Mouse (Mus musculus) forebrain, embryonic 13.5 days (tissue): ENCODE measurements around the gene Crybb1. TPM values are rescaled to one million over a fixed set of nuclear protein-coding genes. Genes with fewer than 3 reads are reported as not detected.

Experiments
- ATAC-seq: fragments of 200-750 bp; cut with Nextera tagmentation; 2 replicates; pipeline ENCODE4 v1.8.0; 2017
- H3K27ac ChIP-seq: fragments of 300-500 bp; sonication (generic); 2 replicates; pipeline ENCODE4 v1.5.1; 2015; ENCODE audit warnings: inconsistent platforms, mild to moderate bottlenecking, moderate library complexity
- H3K27me3 ChIP-seq: fragments of 300-500 bp; sonication (generic); 2 replicates; pipeline ENCODE4 v1.6.1; 2015; ENCODE audit warnings: mild to moderate bottlenecking, inconsistent platforms
- H3K36me3 ChIP-seq: fragments of 300-500 bp; sonication (generic); 2 replicates; pipeline ENCODE4 v1.6.1; 2015; ENCODE audit warnings: mild to moderate bottlenecking, inconsistent platforms; ENCODE audit not compliant: poor library complexity, severe bottlenecking
- H3K4me1 ChIP-seq: fragments of 300-500 bp; sonication (generic); 2 replicates; pipeline ENCODE4 v1.6.1; 2015; ENCODE audit warnings: inconsistent platforms
- H3K4me2 ChIP-seq: fragments of 300-500 bp; sonication (generic); 2 replicates; pipeline ENCODE4 v1.6.1; 2015; ENCODE audit warnings: inconsistent platforms, mild to moderate bottlenecking, moderate library complexity
- H3K4me3 ChIP-seq: fragments of 300-500 bp; sonication (generic); 2 replicates; pipeline ENCODE4 v1.5.1; 2015; ENCODE audit warnings: mild to moderate bottlenecking, inconsistent platforms
- H3K9ac ChIP-seq: fragments of 300-500 bp; sonication (generic); 2 replicates; pipeline ENCODE4 v1.6.1; 2015; ENCODE audit warnings: mild to moderate bottlenecking, inconsistent platforms
- H3K9me3 ChIP-seq: fragments of 300-500 bp; sonication (generic); replicated peaks from 2 replicates; pipeline ENCODE4 v1.6.1; 2016; ENCODE audit warnings: inconsistent platforms
- WGBS: fragments of 180-500 bp; shearing (Covaris S2); methylation state at CpG from one replicate; pipeline ENCODE4 v1.1.7; 2015; 5-methylcytosine and 5-hydroxymethylcytosine counted together
- polyA plus RNA-seq: library from polyadenylated mRNA; unstranded; fragments of >200 nt; fragmentation: Nextera tagmentation; extraction: Ambion mirVana; gene quantifications from 2 replicates; pipeline ENCODE4 v1.2.1, GENCODE M21; 2015

The Crybb1 gene
- 2.1 TPM in 2 replicates for polyA plus RNA-seq

DNA sequence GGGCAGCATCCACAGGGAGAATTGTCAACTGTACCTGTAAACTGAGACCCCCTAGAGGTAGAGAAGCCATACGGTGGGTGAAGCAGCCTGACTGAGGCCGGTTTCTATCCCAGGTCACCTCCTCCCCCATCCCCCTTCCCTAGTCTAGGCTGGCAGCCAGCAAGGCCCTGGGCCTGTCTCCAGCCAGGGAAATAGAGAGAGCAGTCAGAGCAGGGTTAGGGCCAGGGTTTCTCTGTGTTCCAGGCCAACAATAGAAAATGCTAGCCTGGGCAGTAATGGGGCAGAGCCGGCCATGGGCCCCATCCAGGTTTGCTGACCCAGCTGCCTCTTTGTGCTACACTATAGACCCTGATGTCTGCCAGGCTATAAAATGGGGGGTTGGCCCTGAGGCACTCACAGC is at the start of gene Crybb1:
TSS of gene Crybb1 (plus strand) at position 390 of the 400 bp plus-strand sequence.
- no peak for ATAC-seq
- no peaks in the 10 kb centered on the region for H3K36me3 ChIP-seq
- H3K4me2 ChIP-seq: no peak within 1 kb of the TSS
- no peaks in the 10 kb centered on the region for H3K9me3 ChIP-seq
- no peaks in the 10 kb centered on the region; the same call in 1 of the 2 replicates for H3K27me3 ChIP-seq
- peak within 1 kb of the TSS; percentile 10 for H3K27ac ChIP-seq
- no peak within 1 kb of the TSS for H3K4me3 ChIP-seq
- peaks cover 36% of the 10 kb centered on the region for H3K4me1 ChIP-seq
- 0 out of 2 replicates have a peak within 1 kb of the TSS, but pooled peaks have one; percentile 2 for H3K9ac ChIP-seq
- 43% methylated on average over 3 of the region's 3 CpGs for WGBS

GRCm38 (mm10) chr5:112206543-112207255 is 48.9 kb upstream of the Crybb1 start:
- Histone ChIP-seq H3K4me1 (peaks cover 9% of the 10 kb centered on the region), H3K27ac (no peak overlapping the region)

GRCm38 (mm10) chr5:112208321-112208720 is 47.3 kb upstream of the Crybb1 start:
- 54% methylated on average over 4 of the region's 4 CpGs for WGBS
- Histone ChIP-seq H3K4me2 (no peak overlapping the region), H3K9ac (no peak overlapping the region), H3K9me3 (no peaks in the 10 kb centered on the region), H3K27ac (no peak overlapping the region), H3K4me3 (no peak overlapping the region), H3K36me3 (no peaks in the 10 kb centered on the region), H3K27me3 (no peaks in the 10 kb centered on the region; the same call in 1 of the 2 replicates), H3K4me1 (peaks cover 16% of the 10 kb centered on the region)
- ATAC-seq: no peak

More at GRCm38 (mm10) chr5:112206543-112207255, 48.9 kb upstream of the Crybb1 start:
- Histone ChIP-seq H3K4me3 (no peak overlapping the region), H3K9ac (no peak overlapping the region), H3K36me3 (no peaks in the 10 kb centered on the region), H3K9me3 (no peaks in the 10 kb centered on the region), H3K27me3 (no peaks in the 10 kb centered on the region; the same call in 1 of the 2 replicates), H3K4me2 (no peak overlapping the region; the same call in 1 of the 2 replicates)
- 30% methylated on average over 16 of the region's 16 CpGs for WGBS
- no peak for ATAC-seq

DNA sequence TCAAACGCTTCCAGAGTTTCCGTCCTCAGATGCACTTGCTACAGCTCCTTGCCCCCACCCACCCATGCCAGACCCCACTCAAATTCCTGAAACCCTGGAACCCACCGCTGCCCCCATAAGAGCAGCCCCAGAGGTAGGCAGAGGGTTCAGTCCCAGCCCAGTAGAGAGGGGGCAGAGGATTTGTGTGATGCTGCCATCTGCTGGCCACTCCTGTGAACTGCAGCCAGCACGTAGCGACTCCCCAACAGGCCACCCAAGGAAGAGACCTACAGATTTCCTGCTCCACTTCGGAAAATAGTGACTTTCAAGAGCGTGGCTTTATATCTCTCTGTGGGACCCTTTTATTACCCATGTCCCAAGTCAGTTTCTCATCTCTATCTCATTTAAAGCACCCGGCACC is 45.5 kb upstream of the Crybb1 start:
- H3K27me3 ChIP-seq: no peaks in the 10 kb centered on the region
- no peaks in the 10 kb centered on the region for H3K9me3 ChIP-seq
- no peak overlapping the region for H3K4me2 ChIP-seq
- ATAC-seq: peak; percentile 25; the same call in 1 of the 2 replicates
- no peak overlapping the region for H3K9ac ChIP-seq
- H3K27ac ChIP-seq: no peak overlapping the region
- H3K36me3 ChIP-seq: no peaks in the 10 kb centered on the region
- 25% methylated on average over 8 of the region's 8 CpGs for WGBS
- no peak overlapping the region for H3K4me3 ChIP-seq
- H3K4me1 ChIP-seq: peaks cover 34% of the 10 kb centered on the region

DNA sequence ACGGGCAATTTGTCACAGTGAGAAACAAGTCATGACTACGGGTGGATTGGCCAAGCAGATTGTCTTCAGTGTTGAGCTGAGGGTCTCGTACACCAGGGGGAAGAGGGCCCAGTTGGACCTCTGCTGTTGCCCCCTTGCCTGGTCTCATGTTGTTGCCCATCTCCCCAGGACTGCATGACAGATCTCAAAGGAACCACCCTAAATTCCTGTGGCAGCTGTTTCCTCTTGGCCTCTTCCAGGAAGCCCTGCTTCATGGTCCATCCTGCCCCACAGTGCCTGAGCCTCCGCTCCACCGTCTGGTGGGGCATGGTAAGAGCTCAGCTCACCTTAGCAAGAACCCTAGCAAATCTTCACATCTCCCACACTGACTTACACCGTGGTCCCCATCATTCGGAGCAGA is 43.7 kb upstream of the Crybb1 start:
- Histone ChIP-seq H3K27ac (no peak overlapping the region), H3K4me2 (no peak overlapping the region), H3K9ac (no peak overlapping the region), H3K36me3 (peaks cover under 1% of the 10 kb centered on the region; the same call in 1 of the 2 replicates), H3K9me3 (no peaks in the 10 kb centered on the region), H3K27me3 (no peaks in the 10 kb centered on the region), H3K4me3 (no peak overlapping the region), H3K4me1 (peaks cover 43% of the 10 kb centered on the region)
- ATAC-seq: no peak
- WGBS: 89% methylated on average over 7 of the region's 7 CpGs

GRCm38 (mm10) chr5:112212711-112213264 is 42.8 kb upstream of the Crybb1 start:
- Histone ChIP-seq H3K9ac (no peak overlapping the region), H3K36me3 (peaks cover 9% of the 10 kb centered on the region), H3K4me2 (peak overlapping the region; percentile 29; the same call in 1 of the 2 replicates), H3K27ac (peak overlapping the region; percentile 84; the same call in 1 of the 2 replicates), H3K9me3 (no peaks in the 10 kb centered on the region), H3K27me3 (no peaks in the 10 kb centered on the region), H3K4me1 (peaks cover 52% of the 10 kb centered on the region), H3K4me3 (no peak overlapping the region)
- ATAC-seq: no peak
- 58% methylated on average over 6 of the region's 6 CpGs for WGBS

- WGBS: 15% methylated on average over 19 of the region's 19 CpGs
- peaks cover 60% of the 10 kb centered on the region for H3K4me1 ChIP-seq
- peak; percentile 48 for ATAC-seq
These were observed 42.0 kb upstream of the Crybb1 start for GRCm38 (mm10) chr5:112213331-112214240.

DNA sequence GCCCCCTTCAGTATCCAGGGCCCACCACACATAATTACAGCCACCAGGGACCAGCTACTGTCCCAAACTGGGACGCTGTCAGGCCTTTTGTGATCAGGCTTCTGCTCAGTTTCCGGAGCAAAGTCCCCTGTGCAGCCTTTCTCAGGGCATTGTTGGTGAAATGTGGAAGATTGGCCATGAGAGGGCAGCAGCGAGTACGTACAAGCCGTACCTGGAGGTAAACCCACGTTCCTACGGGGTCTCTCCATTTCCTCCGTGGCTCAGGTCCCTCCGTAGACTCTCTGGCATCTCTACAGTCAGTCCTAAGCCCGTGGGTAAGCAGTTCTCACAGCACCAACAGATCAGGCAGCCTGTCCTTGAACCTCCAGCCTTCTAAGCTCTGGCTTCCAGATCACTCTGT is 41.2 kb upstream of the Crybb1 start:
- Histone ChIP-seq H3K4me1 (peaks cover 68% of the 10 kb centered on the region), H3K4me2 (peak overlapping the region; percentile 29; the same call in 1 of the 2 replicates), H3K27me3 (no peaks in the 10 kb centered on the region), H3K36me3 (peaks cover 25% of the 10 kb centered on the region), H3K9ac (peak overlapping the region; percentile 31; the same call in 1 of the 2 replicates), H3K9me3 (no peaks in the 10 kb centered on the region), H3K27ac (peak overlapping the region; percentile 84), H3K4me3 (no peak overlapping the region)
- ATAC-seq: peak; percentile 31
- 2% methylated on average over 10 of the region's 10 CpGs for WGBS

More at GRCm38 (mm10) chr5:112213331-112214240, 42.0 kb upstream of the Crybb1 start:
- Histone ChIP-seq H3K9me3 (no peaks in the 10 kb centered on the region), H3K4me2 (peak overlapping the region; percentile 29), H3K27ac (peak overlapping the region; percentile 84), H3K27me3 (no peaks in the 10 kb centered on the region), H3K4me3 (no peak overlapping the region), H3K9ac (peak overlapping the region; percentile 31; the same call in 1 of the 2 replicates), H3K36me3 (peaks cover 16% of the 10 kb centered on the region)

- Histone ChIP-seq H3K36me3 (peaks cover 34% of the 10 kb centered on the region), H3K9me3 (no peaks in the 10 kb centered on the region), H3K4me2 (peak overlapping the region; percentile 36), H3K4me3 (no peak overlapping the region; the same call in 1 of the 2 replicates), H3K27me3 (no peaks in the 10 kb centered on the region), H3K9ac (peak overlapping the region; percentile 5), H3K4me1 (peaks cover 77% of the 10 kb centered on the region), H3K27ac (peak overlapping the region; percentile 84)
- peak; percentile 19; the same call in 1 of the 2 replicates for ATAC-seq
- WGBS: 3% methylated on average over 12 of the region's 12 CpGs
These were observed 40.3 kb upstream of the Crybb1 start for GRCm38 (mm10) chr5:112215291-112215751.

DNA sequence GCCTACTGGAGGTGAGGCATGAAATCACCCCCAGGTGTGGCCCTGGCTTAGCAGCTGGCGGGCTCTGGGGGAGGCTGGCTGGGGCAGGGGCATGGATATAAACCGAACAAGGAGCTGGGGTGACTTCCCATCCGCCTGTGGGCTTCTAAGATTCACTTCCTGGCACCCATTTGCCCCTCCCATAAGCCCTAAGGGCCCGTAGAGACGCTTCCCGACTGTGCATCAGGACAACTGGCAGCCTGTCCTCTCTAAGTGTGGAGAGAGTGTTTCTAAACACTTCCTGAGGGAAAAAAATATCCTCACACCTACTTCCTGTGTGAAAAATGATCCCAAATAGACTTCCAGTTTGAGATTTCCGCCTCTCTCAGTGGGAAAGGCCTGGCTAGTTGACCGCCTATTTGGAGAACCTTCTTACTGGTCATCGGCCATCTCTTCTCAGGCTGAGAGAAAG is 39.8 kb upstream of the Crybb1 start:
- no peaks in the 10 kb centered on the region for H3K9me3 ChIP-seq
- ATAC-seq: no peak
- H3K4me1 ChIP-seq: peaks cover 82% of the 10 kb centered on the region
- peak overlapping the region; percentile 76 for H3K27ac ChIP-seq
- no peak overlapping the region for H3K4me3 ChIP-seq
- peak overlapping the region; percentile 5; the same call in 1 of the 2 replicates for H3K9ac ChIP-seq
- peak overlapping the region; percentile 36 for H3K4me2 ChIP-seq
- no peaks in the 10 kb centered on the region for H3K27me3 ChIP-seq
- H3K36me3 ChIP-seq: peaks cover 39% of the 10 kb centered on the region
- 24% methylated on average over 9 of the region's 9 CpGs for WGBS

GRCm38 (mm10) chr5:112216335-112216734 is 39.3 kb upstream of the Crybb1 start:
- Histone ChIP-seq H3K4me1 (peaks cover 88% of the 10 kb centered on the region), H3K9ac (no peak overlapping the region; the same call in 1 of the 2 replicates), H3K4me3 (no peak overlapping the region), H3K27me3 (no peaks in the 10 kb centered on the region), H3K4me2 (peak overlapping the region; percentile 36; the same call in 1 of the 2 replicates), H3K27ac (peak overlapping the region; percentile 76), H3K9me3 (no peaks in the 10 kb centered on the region), H3K36me3 (peaks cover 44% of the 10 kb centered on the region)
- WGBS: 56% methylated on average over 7 of the region's 7 CpGs
- ATAC-seq: no peak
